Mouse (Mus musculus) intestine, postnatal 0 days (tissue): ENCODE data around the gene Nom1. TPM values are rescaled to one million over a fixed set of nuclear protein-coding genes. Genes with fewer than 3 reads are reported as not detected.

ENCODE experiments used
- ATAC-seq: fragments of 200-750 bp; cut with Nextera tagmentation; 2 replicates; pipeline ENCODE4 v1.8.0; 2017; ENCODE audit warnings: mild to moderate bottlenecking, moderate TSS enrichment, moderate library complexity
- H3K27ac ChIP-seq: fragments of 300-500 bp; sonication (generic); 2 replicates; pipeline ENCODE4 v1.5.1; 2014; ENCODE audit warnings: mild to moderate bottlenecking, low read depth, low read length, moderate library complexity
- H3K27me3 ChIP-seq: fragments of 300-500 bp; sonication (generic); replicated peaks from 2 replicates; pipeline ENCODE4 v1.6.1; 2014; ENCODE audit warnings: low read length, mixed read lengths; ENCODE audit not compliant: control insufficient read depth, insufficient read depth
- H3K36me3 ChIP-seq: fragments of 300-500 bp; sonication (generic); 2 replicates; pipeline ENCODE4 v1.6.1; 2014; ENCODE audit warnings: mild to moderate bottlenecking, moderate library complexity; ENCODE audit not compliant: control insufficient read depth, insufficient read depth
- H3K4me1 ChIP-seq: fragments of 300-500 bp; sonication (generic); replicated peaks from 2 replicates; pipeline ENCODE4 v1.6.1; 2014; ENCODE audit warnings: antibody characterized with exemption, low read length, mixed read lengths; ENCODE audit not compliant: control insufficient read depth, insufficient read depth
- H3K4me2 ChIP-seq: fragments of 300-500 bp; sonication (generic); replicated peaks from 2 replicates; pipeline ENCODE4 v1.6.1; 2014; ENCODE audit warnings: low read depth, mild to moderate bottlenecking, moderate library complexity
- H3K4me3 ChIP-seq: fragments of 300-500 bp; sonication (generic); 2 replicates; pipeline ENCODE4 v1.5.1; 2014; ENCODE audit warnings: low read depth, low read length
- H3K9ac ChIP-seq: fragments of 300-500 bp; sonication (generic); 2 replicates; pipeline ENCODE4 v1.6.1; 2014; ENCODE audit warnings: mild to moderate bottlenecking, low read depth, low read length
- H3K9me3 ChIP-seq: fragments of 300-500 bp; sonication (generic); 2 replicates; pipeline ENCODE4 v1.6.1; 2016; ENCODE audit warnings: mixed run types; ENCODE audit not compliant: control insufficient read depth
- CTCF ChIP-seq: sonication (generic); IDR thresholded peaks from 2 replicates; pipeline ENCODE4 v1.5.1; 2016; ENCODE audit warnings: low read depth, mild to moderate bottlenecking, control low read depth, antibody characterized with exemption, moderate library complexity
- WGBS: fragments of 180-500 bp; shearing (Covaris S2); extraction: QIAGEN DNeasy Blood & Tissue Kit; methylation state at CpG from one replicate; pipeline ENCODE4 v1.1.7; 2014; 5-methylcytosine and 5-hydroxymethylcytosine counted together
- polyA plus RNA-seq: library from polyadenylated mRNA; unstranded; fragments of >200 nt; fragmentation: Nextera tagmentation; extraction: Ambion mirVana; gene quantifications from 2 replicates; pipeline ENCODE4 v1.2.1, GENCODE M21; 2015

The Nom1 gene
- polyA plus RNA-seq, 1 experiment from 2014 or later: 16.0 TPM

DNA sequence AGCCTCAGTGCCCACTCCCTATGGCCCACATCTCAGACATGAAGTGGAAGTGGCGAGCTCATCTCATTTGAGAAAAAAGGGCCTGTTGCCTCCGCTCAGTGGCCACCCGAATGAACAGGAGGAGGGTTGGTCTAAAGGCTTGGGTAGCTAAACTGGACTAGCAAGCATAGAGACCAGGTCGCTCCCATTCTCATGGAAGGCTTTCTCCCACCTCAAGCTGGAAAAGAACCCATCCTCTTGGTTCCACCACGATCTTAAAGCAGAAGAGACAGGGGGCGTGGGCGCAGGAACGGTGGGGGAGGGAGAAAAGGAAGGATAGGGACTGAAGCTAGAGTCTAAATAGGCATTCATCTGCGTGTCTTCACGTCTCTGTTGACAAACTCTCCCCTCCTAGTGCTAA is 40.6 kb downstream of the Nom1 start:
- H3K27me3 ChIP-seq: peaks cover 80% of the 10 kb centered on the region
- no peak overlapping the region for H3K9ac ChIP-seq
- ATAC-seq: no peak
- H3K27ac ChIP-seq: no peak overlapping the region
- no peaks in the 10 kb centered on the region for H3K36me3 ChIP-seq
- H3K9me3 ChIP-seq: no peaks in the 10 kb centered on the region
- TF ChIP-seq CTCF: no peak
- H3K4me2 ChIP-seq: no peak overlapping the region
- no peaks in the 10 kb centered on the region for H3K4me1 ChIP-seq
- no peak overlapping the region for H3K4me3 ChIP-seq
- WGBS: 36% methylated on average over 10 of the region's 10 CpGs

DNA sequence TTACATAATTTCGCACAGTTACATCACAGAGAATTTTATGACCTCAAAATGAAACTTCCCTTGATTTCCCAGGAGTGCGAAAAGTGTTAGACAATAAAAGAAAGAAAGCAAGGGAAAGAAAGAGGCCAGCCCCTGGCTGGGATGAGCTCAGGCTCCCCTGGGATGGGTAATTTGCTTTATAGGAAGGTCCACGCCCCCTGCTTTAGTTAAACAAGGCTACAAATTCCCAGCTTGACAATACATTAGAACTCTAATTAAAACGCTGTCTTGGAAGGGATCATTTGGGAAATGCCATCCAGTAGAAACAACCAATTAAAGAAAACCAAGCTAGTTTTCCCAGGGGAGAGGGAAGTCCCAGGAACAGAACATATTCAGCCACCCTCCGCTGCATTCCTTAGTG is 41.1 kb downstream of the Nom1 start:
- Histone ChIP-seq H3K9me3 (no peaks in the 10 kb centered on the region), H3K27me3 (peaks cover 83% of the 10 kb centered on the region), H3K4me2 (peak overlapping the region; percentile 38), H3K4me1 (no peaks in the 10 kb centered on the region), H3K36me3 (no peaks in the 10 kb centered on the region), H3K27ac (no peak overlapping the region), H3K9ac (no peak overlapping the region), H3K4me3 (no peak overlapping the region)
- no peak for TF ChIP-seq CTCF
- 25% methylated on average over 5 of the region's 5 CpGs for WGBS
- ATAC-seq: no peak

DNA sequence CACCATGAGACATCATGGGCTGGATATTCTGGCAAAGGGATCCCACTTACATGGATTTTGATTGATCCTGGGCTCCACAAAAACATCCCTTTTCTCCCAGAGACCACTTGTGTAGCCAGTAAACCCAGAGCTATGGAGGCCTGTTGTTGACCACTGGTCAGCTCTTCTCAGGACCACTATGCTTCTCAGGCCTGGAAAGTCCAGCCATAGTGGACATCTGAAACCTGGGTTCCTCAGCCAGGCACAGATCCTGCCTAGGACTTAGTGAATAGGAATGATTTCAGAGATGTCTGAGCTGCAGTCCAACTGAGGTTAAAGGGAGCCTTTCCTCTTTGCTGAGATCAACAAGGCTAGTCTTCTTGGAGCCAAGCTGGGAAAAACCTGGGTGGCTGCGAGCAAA is 41.6 kb downstream of the Nom1 start:
- Histone ChIP-seq H3K9ac (no peak overlapping the region), H3K4me2 (peak overlapping the region; percentile 38), H3K36me3 (no peaks in the 10 kb centered on the region), H3K4me3 (peak overlapping the region; percentile 54; the same call in 1 of the 2 replicates), H3K27me3 (peaks cover 84% of the 10 kb centered on the region), H3K9me3 (no peaks in the 10 kb centered on the region), H3K4me1 (no peaks in the 10 kb centered on the region), H3K27ac (no peak overlapping the region)
- WGBS: 20% methylated on average over 1 of the region's 1 CpGs
- no peak for TF ChIP-seq CTCF
- ATAC-seq: no peak

DNA sequence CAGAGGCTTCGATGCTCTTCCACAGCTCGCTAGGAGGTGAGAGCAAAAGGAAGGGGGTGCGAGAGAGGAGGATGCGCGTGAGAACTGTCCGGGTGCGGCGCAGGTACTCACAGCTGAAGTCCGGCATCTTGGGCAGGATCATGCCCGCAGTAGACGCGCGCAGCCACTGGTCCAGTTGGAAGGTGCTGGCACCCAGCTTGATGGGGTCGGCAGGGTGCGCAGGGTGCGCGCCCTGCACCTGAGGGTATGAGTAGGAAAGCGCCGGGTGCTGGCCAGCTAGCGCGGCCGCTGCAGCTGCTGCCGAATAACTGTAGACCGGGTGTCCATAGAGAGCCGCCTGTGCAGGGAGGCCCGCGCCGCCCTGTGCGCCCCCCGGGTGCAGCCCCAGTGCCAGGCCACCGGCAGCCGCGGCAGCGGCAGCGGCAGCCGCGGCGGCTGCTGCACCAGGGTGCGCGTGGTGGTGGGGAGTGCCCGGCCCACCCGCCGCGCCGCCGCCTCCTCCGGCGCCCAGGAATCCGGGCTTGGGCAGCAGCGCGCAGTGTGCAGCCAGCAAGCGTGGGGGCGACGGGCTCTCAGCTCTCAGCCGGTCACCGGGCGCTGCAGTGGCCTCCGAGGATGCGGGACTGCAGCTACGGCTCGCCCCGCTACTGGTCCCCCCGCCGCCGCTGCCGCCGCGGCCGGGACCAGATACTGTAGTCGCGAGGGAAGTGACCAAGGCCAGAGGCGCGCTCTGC is 43.2 kb downstream of the Nom1 start:
- H3K27me3 ChIP-seq: peaks cover 72% of the 10 kb centered on the region
- H3K9me3 ChIP-seq: no peaks in the 10 kb centered on the region
- H3K36me3 ChIP-seq: no peaks in the 10 kb centered on the region
- H3K4me1 ChIP-seq: no peaks in the 10 kb centered on the region
- H3K4me2 ChIP-seq: peak overlapping the region; percentile 91
- WGBS: 1% methylated on average over 55 of the region's 73 CpGs
- TF ChIP-seq CTCF: no peak
- peak overlapping the region; percentile 22 for H3K9ac ChIP-seq
- no peak overlapping the region for H3K27ac ChIP-seq
- peak; percentile 29 for ATAC-seq
- H3K4me3 ChIP-seq: peak overlapping the region; percentile 54

DNA sequence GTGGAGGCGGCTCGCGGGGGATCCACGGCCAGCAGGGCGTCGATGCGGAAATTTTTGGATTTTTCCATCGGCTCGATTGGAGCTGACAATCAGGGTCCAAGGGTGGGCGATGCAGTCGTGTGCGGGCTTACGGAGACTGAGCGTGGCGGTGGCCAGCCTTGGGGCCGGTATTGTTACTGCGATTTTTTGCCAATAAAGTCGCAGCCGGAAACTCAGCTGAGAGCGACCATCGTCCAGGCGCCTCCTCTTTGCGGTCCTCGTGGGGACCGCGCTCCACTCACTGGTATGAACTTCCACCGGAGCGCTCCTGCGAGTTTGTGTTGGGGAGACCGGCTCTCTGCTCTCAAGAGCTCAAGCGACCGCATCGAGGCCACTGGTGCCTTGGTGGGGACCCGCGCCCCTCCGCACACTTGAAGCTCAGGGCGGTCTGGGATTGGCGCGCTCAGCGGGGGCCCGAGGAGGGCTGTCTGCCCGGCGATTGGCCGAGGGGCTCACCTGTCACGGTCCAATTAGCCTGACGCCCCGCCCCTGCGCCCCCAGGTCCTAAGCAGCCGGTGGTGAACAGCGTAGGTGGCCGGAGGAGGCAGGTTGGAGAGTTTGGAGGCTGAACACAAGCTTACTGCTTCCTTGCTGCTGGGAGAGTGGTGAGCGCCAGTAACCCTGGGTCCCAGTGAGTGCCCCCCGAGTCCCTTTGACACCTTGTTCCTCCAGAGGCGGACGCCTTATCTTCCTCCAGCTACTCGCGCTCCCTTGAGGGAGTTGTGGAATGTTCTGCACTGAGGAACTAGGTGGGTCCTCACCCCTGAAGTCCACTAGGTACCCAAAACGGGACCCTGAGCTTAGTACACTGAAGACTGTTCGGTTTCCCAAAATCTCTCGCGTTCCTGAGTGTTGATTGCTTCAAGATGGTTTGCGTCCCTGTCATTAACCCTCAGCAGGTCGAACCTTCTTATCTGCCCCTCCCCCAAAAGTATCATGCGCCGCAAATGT is 44.0 kb downstream of the Nom1 start, which contains the start of gene Mnx1:
Mnx1 (minus strand) TSS at position 263 of the 990 bp plus-strand sequence.
- WGBS: under 1% methylated on average over 65 of the region's 65 CpGs
- no peak within 1 kb of the TSS for H3K27ac ChIP-seq
- H3K36me3 ChIP-seq: no peaks in the 10 kb centered on the region
- H3K9me3 ChIP-seq: no peaks in the 10 kb centered on the region
- peak within 1 kb of the TSS; percentile 54 for H3K4me3 ChIP-seq
- peak; percentile 73 for ATAC-seq
- peak within 1 kb of the TSS; percentile 91 for H3K4me2 ChIP-seq
- no peaks in the 10 kb centered on the region for H3K4me1 ChIP-seq
- 0 out of 2 replicates have a peak, but pooled peaks have one; percentile 4 for TF ChIP-seq CTCF
- H3K27me3 ChIP-seq: peaks cover 73% of the 10 kb centered on the region
- H3K9ac ChIP-seq: peak within 1 kb of the TSS; percentile 22

DNA sequence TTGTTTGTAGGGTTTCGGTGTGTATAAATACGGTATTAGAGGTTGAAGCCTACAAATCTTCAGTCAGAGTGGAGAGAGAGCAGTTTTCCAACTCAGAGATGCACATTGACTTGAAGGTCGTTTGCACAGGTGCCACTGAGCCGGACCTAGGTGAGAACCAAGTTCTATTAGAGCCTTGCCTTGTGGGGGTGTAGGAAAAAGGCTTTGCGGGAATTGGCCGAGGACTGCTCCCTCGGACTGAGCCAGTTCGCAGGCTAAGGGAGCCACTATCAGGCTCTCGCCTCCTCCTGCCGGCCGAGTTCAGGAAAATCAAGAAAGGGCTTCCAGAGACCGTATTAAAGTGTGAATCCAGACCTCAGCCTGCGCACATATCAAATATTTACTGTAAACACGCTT is 44.7 kb downstream of the Nom1 start:
- no peak for ATAC-seq
- Histone ChIP-seq H3K9me3 (no peaks in the 10 kb centered on the region), H3K36me3 (no peaks in the 10 kb centered on the region), H3K4me3 (peak overlapping the region; percentile 54), H3K27ac (no peak overlapping the region), H3K4me1 (no peaks in the 10 kb centered on the region), H3K9ac (no peak overlapping the region; the same call in 1 of the 2 replicates), H3K4me2 (peak overlapping the region; percentile 91), H3K27me3 (peaks cover 69% of the 10 kb centered on the region)
- peak; percentile 76 for TF ChIP-seq CTCF
- under 1% methylated on average over 14 of the region's 14 CpGs for WGBS
